In the genomic region with DNA sequence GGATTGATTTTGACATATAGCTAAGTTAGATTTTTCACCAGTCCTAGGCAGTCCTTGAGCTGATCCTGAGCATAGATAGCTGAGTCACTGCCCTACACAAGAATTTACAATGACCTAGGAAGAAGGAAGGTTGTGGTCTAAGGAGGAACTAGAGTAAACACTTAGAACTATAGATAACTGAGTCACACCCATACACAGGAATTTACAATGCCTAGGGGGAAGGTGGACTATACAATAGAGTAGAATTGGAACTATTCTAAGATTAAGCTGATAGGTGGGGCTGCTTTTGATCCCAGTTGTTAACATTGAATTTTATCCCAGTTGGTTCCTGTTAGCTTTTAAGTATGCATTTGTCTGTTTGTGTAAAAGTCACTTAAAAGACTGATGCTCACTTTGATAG, we compare ENCODE assay signal across 15 mouse cellular contexts.
"Had no signal": no experiment of that assay in that cellular context is flagged by ENCODE, and none has a peak within 500 bp of the region (broad histone marks: within the 10 kb centered on the region; RNA-seq: fewer than 3 reads in every experiment).

No protein-coding gene starts in this region.

- H3K9ac ChIP-seq: lung, embryonic 15.5 days; midbrain, embryonic 13.5 days; midbrain, embryonic 15.5 days; neural tube, embryonic 12.5 days; stomach, embryonic 15.5 days had no signal

- H3K4me3 ChIP-seq: lung, embryonic 15.5 days; megakaryocyte, embryonic 14.5 days; midbrain, embryonic 13.5 days; midbrain, embryonic 15.5 days; neural tube, embryonic 12.5 days; stomach, embryonic 15.5 days had no signal

- H3K36me3 ChIP-seq: lung, embryonic 15.5 days; midbrain, embryonic 13.5 days; midbrain, embryonic 15.5 days; neural tube, embryonic 12.5 days; stomach, embryonic 15.5 days had no signal

- H3K4me1 ChIP-seq: lung, embryonic 15.5 days; megakaryocyte, embryonic 14.5 days; midbrain, embryonic 15.5 days; stomach, embryonic 15.5 days had no signal

- H3K9me3 ChIP-seq: lung, embryonic 15.5 days; megakaryocyte, embryonic 14.5 days; midbrain, embryonic 13.5 days; midbrain, embryonic 15.5 days; neural tube, embryonic 12.5 days; stomach, embryonic 15.5 days had no signal

- H3K27me3 ChIP-seq: lung, embryonic 15.5 days; megakaryocyte, embryonic 14.5 days; midbrain, embryonic 13.5 days; midbrain, embryonic 15.5 days; neural tube, embryonic 12.5 days; stomach, embryonic 15.5 days had no signal

- H3K27ac ChIP-seq: lung, embryonic 15.5 days; macrophage; midbrain, embryonic 13.5 days; midbrain, embryonic 15.5 days; neural tube, embryonic 12.5 days; stomach, embryonic 15.5 days; stomach, postnatal 0 days had no signal

- DNase-seq: lung, adult 2 months; lung, postnatal 14 days; lung, postnatal 36 days; right cerebral cortex, postnatal 14 days; thymus, adult 18-20 months; thymus, postnatal 14 days; thymus, postnatal 36 days had no signal
